ENCODE assay signal across 8 mouse cellular contexts in genomic region chr11:106364712-106365111, GRCm38 (mm10). TPM values are rescaled to one million over a fixed set of nuclear protein-coding genes. Genes with fewer than 3 reads are reported as not detected.
DNase-seq lines count a peak whose midpoint lies in the region; ATAC-seq and TF ChIP-seq lines count a peak whose summit lies in the region.

No protein-coding gene starts in this region.

- H3K4me1 ChIP-seq in lung, postnatal 0 days (ENCODE audit: insufficient read depth, low read depth, low read length), result peaks cover 13% of the 10 kb centered on the region
- H3K4me1 ChIP-seq in stomach, embryonic 14.5 days (ENCODE audit: control insufficient read depth, insufficient read depth, low read length), result peaks cover 8% of the 10 kb centered on the region; the same call in 1 of the 2 replicates

- peak overlapping the region; percentile 28; the same call in 1 of the 2 replicates for H3K4me2 ChIP-seq in lung, postnatal 0 days (replicated peaks; ENCODE audit: low read depth, low read length)
- H3K4me2 ChIP-seq in stomach, embryonic 14.5 days (replicated peaks; ENCODE audit: low read depth, low read length), result 0 out of 2 replicates have a peak overlapping the region, but pooled peaks have one; percentile 12

- H3K27ac ChIP-seq in lung, postnatal 0 days (ENCODE audit: low read length), result peak overlapping the region; percentile 54
- no peak overlapping the region for H3K27ac ChIP-seq in stomach, embryonic 14.5 days (ENCODE audit: low read length)

- TF ChIP-seq EP300 in lung, postnatal 0 days (IDR thresholded peaks at IDR 0.05), result no peak

- no peaks in the 10 kb centered on the region for H3K27me3 ChIP-seq in lung, postnatal 0 days (replicated peaks; ENCODE audit: insufficient read depth, low read length)
- H3K27me3 ChIP-seq in stomach, embryonic 14.5 days (ENCODE audit: control insufficient read depth, insufficient read depth, low read length), result no peaks in the 10 kb centered on the region

- intact Hi-C loops in gastrocnemius, postnatal 36 days (cut with DNase I), result loop anchor here (1.0 kb wide), 1 partner anchor 32 kb away; no protein-coding TSS in a partner anchor

- H3K9me3 ChIP-seq in lung, postnatal 0 days (ENCODE audit: low read length), result no peaks in the 10 kb centered on the region
- H3K9me3 ChIP-seq in stomach, embryonic 14.5 days (ENCODE audit: control insufficient read depth, low read depth, low read length), result no peaks in the 10 kb centered on the region

- no peaks in the 10 kb centered on the region for H3K36me3 ChIP-seq in lung, postnatal 0 days (ENCODE audit: insufficient read depth, low read length)
- no peaks in the 10 kb centered on the region for H3K36me3 ChIP-seq in stomach, embryonic 14.5 days (ENCODE audit: control insufficient read depth, insufficient read depth, low read length)

- ATAC-seq in lung, postnatal 0 days, result peak; percentile 81
- peak; percentile 33; the same call in 1 of the 2 replicates for ATAC-seq in stomach, embryonic 14.5 days (ENCODE audit: insufficient number of reproducible peaks, insufficient read depth, low FRiP score, low read depth)
- no peak for ATAC-seq in cerebellum, adult (ENCODE audit: insufficient number of reproducible peaks, low FRiP score, low TSS enrichment)

- peak; percentile 61 to 74 for DNase-seq in kidney, postnatal 4 days
- DNase-seq in kidney, postnatal 25 days, result no peak
- peak; percentile 24 for DNase-seq in embryo, embryonic 11 days
- DNase-seq in gastrocnemius, postnatal 36 days, result peak; percentile 50
- DNase-seq in lung, postnatal 0 days (ENCODE audit: low spot score), result peak; percentile 71
- DNase-seq in cerebellum, adult 9-11 months, result no peak

- no peak overlapping the region for H3K9ac ChIP-seq in lung, postnatal 0 days (replicated peaks; ENCODE audit: low read depth)
- no peak overlapping the region for H3K9ac ChIP-seq in stomach, embryonic 14.5 days (replicated peaks; ENCODE audit: low read depth, low read length)

- no peak for TF ChIP-seq CTCF in lung, postnatal 0 days (IDR thresholded peaks at IDR 0.05)

- WGBS in lung, postnatal 0 days, result 6% methylated on average over 8 of the region's 11 CpGs
- 6% methylated on average over 11 of the region's 11 CpGs for WGBS in stomach, embryonic 14.5 days

- H3K4me3 ChIP-seq in lung, postnatal 0 days (ENCODE audit: low read depth, low read length), result no peak overlapping the region
- H3K4me3 ChIP-seq in stomach, embryonic 14.5 days (ENCODE audit: low read depth, low read length), result no peak overlapping the region

RNA-seq across cellular contexts. Expression of gene Prr29, which starts 0.6 kb away (rescaled TPM):
- total RNA-seq in gastrocnemius, postnatal 36 days (2021), result 1 to 10 TPM; 5.7 to 7.1 TPM
- 8.9 and 10.2 TPM in 2 replicates for polyA plus RNA-seq in lung, postnatal 0 days (2015; fragmentation: Nextera tagmentation; extraction: Ambion mirVana)
- polyA plus RNA-seq in stomach, embryonic 14.5 days (2014; fragmentation: Nextera tagmentation; extraction: Ambion mirVana), result 0.49 and 0.77 TPM in 2 replicates

RNA-seq across cellular contexts. Expression of gene Scn4a, which starts 11.6 kb away (rescaled TPM):
- 100 to 1,000 TPM; 381 to 407 TPM for total RNA-seq in gastrocnemius, postnatal 36 days (2021)
- 0.04 TPM in 1 of 2 replicates, not detected in the other for polyA plus RNA-seq in lung, postnatal 0 days (2015; fragmentation: Nextera tagmentation; extraction: Ambion mirVana)
- 0.13 TPM in 1 of 2 replicates, not detected in the other for polyA plus RNA-seq in stomach, embryonic 14.5 days (2014; fragmentation: Nextera tagmentation; extraction: Ambion mirVana)

RNA-seq across cellular contexts. Expression of gene Icam2, which starts 23.2 kb away (rescaled TPM):
- total RNA-seq in gastrocnemius, postnatal 36 days (2021), result 1 to 10 TPM; 4.4 to 5.4 TPM
- polyA plus RNA-seq in lung, postnatal 0 days (2015; fragmentation: Nextera tagmentation; extraction: Ambion mirVana), result 284 and 329 TPM in 2 replicates
- 43.3 and 43.4 TPM in 2 replicates for polyA plus RNA-seq in stomach, embryonic 14.5 days (2014; fragmentation: Nextera tagmentation; extraction: Ambion mirVana)

RNA-seq across cellular contexts. Expression of gene Cd79b, which starts 50.1 kb away (rescaled TPM):
- under 1 TPM; 0.30 to 0.43 TPM for total RNA-seq in gastrocnemius, postnatal 36 days (2021)
- polyA plus RNA-seq in lung, postnatal 0 days (2015; fragmentation: Nextera tagmentation; extraction: Ambion mirVana), result 10.8 and 11.8 TPM in 2 replicates
- 2.7 and 2.9 TPM in 2 replicates for polyA plus RNA-seq in stomach, embryonic 14.5 days (2014; fragmentation: Nextera tagmentation; extraction: Ambion mirVana)

Comparison
In these comparisons a context has a peak if more than half of its experiments do, and no peak if none do; other contexts are left out.
1. DNase-seq: peak in kidney, postnatal 4 days (2 of 2), embryo, embryonic 11 days (single experiment), gastrocnemius, postnatal 36 days (2 of 2) and lung, postnatal 0 days (single experiment); none in kidney, postnatal 25 days (0 of 2) and cerebellum, adult 9-11 months (single experiment).